Mouse (Mus musculus): ENCODE measurements around the gene Spata9.

Spata9 gene

GRCm38 (mm10) chr13:75992169-75993028, 25.4 kb downstream of the Spata9 start:
- no peak for DNase-seq (ENCODE audit: extremely low spot score)

- DNase-seq (ENCODE audit: extremely low spot score), result no peak
These were observed 36.3 kb downstream of the Spata9 start for GRCm38 (mm10) chr13:76003272-76003671.

GRCm38 (mm10) chr13:76014511-76014910, 47.6 kb downstream of the Spata9 start:
- DNase-seq (ENCODE audit: extremely low spot score), result no peak

- peak; percentile 5 for DNase-seq (ENCODE audit: extremely low spot score)
These were observed 50.5 kb downstream of the Spata9 start for GRCm38 (mm10) chr13:76017465-76017864.

- peak; percentile 97 for DNase-seq (ENCODE audit: extremely low spot score)
These were observed 51.3 kb downstream of the Spata9 start, which contains the start of gene Rfesd for GRCm38 (mm10) chr13:76017974-76018843. Rfesd (minus strand) TSS chr13:76018719.

GRCm38 (mm10) chr13:76018844-76019400, 52.0 kb downstream of the Spata9 start:
- DNase-seq (ENCODE audit: extremely low spot score), result no peak

GRCm38 (mm10) chr13:76021782-76022181, 54.8 kb downstream of the Spata9 start:
- DNase-seq (ENCODE audit: extremely low spot score), result no peak

- no peak for DNase-seq (ENCODE audit: extremely low spot score)
These were observed 57.6 kb downstream of the Spata9 start for GRCm38 (mm10) chr13:76024588-76024987.

GRCm38 (mm10) chr13:76042455-76042854, 75.5 kb downstream of the Spata9 start:
- no peak for DNase-seq (ENCODE audit: extremely low spot score)

- DNase-seq (ENCODE audit: extremely low spot score), result no peak
These were observed 78.0 kb downstream of the Spata9 start for GRCm38 (mm10) chr13:76044971-76045370.
